Mouse (Mus musculus) adrenal gland, adult 2 months (tissue): ENCODE measurements around the gene Nacc1. TPM values are rescaled to one million over a fixed set of nuclear protein-coding genes. Genes with fewer than 3 reads are reported as not detected.

ENCODE experiments used
- DNase-seq: peaks from one replicate; pipeline ENCODE4 v3.0.0; 2021
- long read RNA-seq: library from polyadenylated mRNA; stranded (forward); transcript quantifications from one replicate; pipeline ENCODE4 v2.0.0, GENCODE M21; 2021
- polyA plus RNA-seq: library from polyadenylated mRNA; depleted of rRNA; stranded (reverse); fragments of >200 nt; gene quantifications from 2 replicates; pipeline ENCODE4 v1.2.3, GENCODE M21; 2012; rRNA removed
- total RNA-seq, 2 experiments: library from RNA; stranded (reverse); gene quantifications; 2 replicates each; pipeline ENCODE4 v1.2.3; 2021

The Nacc1 gene
- 10 to 100 TPM; 78.4 to 80.7 TPM for total RNA-seq
- 98.7 and 120 TPM in 2 replicates for polyA plus RNA-seq
- long read RNA-seq, full-length matches to known transcripts: 4 of 28 reads
- long read RNA-seq, partial matches to known transcripts: 0 of 28 reads
- long read RNA-seq, other reads (novel, unspliced or antisense): 24 of 28 reads

DNA sequence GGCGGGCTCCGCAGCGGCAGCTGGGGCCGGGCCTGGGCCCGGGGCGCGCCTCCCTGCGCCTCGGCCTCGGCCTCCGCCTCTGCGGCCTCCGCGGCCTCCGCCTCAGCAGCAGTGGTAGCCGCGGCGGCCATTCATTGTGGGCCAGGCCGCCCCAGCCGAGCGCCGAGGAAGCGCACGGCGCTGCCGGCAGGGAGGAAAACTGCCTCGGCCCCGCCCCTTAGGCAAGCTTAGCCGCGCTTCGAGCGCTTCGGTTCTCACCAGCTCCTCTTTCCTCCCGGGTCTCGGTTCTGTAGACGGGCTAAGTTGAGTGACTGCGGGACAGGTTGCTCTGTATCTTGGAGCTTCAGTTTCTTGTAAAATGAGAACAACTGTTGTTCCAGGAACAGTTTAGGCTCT is at the start of gene Nacc1:
TSS of gene Nacc1 (minus strand) at position 158 of the 396 bp plus-strand sequence.
- DNase-seq: peak; percentile 93

DNA sequence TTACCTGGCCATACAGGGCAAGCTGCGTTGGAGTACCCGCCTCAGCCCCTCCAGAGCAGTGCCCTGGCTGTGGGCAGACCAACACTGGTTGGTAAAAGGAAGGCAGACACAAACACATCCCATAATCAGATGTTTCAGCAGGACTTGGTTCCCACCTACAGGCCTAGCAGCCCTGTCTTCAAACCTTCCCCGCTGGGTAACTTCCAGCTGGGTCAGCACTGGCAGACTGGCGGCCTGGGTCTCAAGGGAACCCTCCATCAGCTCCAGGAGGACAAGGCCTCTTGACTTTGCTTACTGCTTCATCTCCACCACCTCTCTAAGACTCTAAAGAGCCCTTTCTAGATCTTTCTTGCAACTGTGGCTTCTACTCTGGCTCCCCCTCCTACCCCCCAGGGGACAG is 48.9 kb upstream of the Nacc1 start:
- no peak for DNase-seq

DNA sequence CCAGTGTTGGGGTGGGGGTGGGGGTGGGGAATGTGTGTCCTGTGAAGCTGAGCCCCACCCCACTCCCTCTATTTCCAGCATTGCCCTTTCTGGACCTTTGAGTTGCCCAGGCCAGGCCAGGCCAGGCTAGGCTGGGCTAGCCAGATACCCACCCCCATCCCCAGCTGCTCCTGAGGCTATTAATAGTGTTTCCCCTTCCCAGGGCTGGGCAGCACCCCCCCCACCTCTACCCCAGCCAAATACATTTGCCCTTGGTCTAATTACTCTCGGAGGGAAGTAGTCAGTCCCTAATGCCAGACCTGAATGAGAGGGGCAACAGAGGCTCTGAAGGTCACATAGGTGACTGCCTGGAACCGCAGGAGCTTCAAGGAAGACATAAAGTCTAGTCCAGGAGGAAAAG is 47.9 kb upstream of the Nacc1 start:
- no peak for DNase-seq

DNA sequence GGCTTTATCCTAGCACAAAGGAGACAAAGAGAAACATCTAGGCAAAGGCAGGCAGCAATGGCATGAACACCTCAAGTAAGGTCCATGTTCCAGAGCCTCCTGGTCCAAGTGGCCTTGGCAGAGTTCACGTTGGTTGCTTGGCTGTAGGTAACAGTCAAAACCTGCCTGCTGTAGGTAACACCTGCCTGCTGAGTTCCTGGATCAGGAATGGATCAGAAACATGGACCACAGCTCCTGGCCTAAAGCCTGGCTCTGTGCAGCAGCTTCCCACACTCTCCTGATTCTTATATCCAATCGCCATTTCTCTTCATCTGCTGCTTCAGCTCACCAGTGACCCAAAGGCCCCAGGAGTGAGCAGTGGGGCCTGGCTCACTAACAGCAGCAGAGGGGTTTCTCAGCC is 47.0 kb upstream of the Nacc1 start:
- no peak for DNase-seq

DNA sequence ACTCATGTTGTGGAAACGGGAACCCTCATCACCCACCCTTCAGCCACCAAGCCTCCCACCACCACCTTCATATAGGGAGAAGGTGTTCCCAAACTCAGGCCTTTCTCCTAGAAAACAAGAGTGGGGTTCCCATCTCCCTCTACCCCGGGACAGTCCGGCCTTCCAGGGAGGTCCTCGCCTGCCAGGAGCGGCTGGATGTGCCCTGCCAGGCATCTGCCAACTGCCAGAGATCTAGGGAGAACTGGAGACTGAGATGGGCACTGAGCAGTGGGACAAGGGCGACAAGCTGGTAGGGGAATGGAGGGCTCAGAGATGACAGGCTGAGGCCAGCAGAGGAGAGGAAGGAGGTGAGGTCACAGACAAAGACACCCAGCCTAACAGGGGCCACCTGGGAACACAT is 46.3 kb upstream of the Nacc1 start:
- no peak for DNase-seq

DNA sequence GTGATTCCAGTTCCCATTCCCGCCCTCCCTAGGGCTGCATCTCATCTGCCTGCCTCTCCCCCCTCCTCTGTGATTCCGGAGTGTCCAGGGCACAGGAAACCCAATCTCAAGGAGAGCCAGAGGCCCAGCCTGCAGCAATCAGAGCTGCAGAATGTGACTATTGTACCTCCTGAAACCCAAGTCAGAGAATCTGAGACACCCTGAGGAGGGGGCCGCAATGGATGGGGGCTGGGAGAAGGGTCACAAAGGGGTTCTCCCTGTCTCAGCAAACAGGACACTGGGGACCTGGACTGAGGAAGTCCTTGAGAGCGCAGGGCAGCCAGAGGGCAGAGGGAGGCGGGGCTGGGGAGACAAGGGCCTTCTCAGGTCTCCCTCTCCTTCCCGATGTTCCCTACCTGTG is 45.3 kb upstream of the Nacc1 start:
- DNase-seq: no peak

DNA sequence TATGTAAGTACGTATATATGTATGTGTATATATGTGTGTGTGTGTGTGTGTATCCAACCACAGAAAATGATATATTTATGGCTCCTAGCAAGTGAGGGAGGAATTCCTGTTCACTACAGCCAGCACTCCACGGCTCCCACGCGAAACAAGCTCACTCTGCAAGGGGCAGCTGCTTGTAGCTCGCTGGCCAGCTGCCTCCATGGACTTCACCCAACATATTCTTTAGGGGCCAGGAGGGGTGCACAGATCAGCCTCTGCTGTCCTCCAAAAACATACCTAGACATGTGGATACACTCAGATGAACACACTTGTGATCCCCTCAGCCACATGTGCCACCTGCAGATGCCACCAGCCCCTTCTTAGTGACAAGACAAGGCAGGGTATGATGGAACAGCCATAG is 44.9 kb upstream of the Nacc1 start:
- DNase-seq: no peak

DNA sequence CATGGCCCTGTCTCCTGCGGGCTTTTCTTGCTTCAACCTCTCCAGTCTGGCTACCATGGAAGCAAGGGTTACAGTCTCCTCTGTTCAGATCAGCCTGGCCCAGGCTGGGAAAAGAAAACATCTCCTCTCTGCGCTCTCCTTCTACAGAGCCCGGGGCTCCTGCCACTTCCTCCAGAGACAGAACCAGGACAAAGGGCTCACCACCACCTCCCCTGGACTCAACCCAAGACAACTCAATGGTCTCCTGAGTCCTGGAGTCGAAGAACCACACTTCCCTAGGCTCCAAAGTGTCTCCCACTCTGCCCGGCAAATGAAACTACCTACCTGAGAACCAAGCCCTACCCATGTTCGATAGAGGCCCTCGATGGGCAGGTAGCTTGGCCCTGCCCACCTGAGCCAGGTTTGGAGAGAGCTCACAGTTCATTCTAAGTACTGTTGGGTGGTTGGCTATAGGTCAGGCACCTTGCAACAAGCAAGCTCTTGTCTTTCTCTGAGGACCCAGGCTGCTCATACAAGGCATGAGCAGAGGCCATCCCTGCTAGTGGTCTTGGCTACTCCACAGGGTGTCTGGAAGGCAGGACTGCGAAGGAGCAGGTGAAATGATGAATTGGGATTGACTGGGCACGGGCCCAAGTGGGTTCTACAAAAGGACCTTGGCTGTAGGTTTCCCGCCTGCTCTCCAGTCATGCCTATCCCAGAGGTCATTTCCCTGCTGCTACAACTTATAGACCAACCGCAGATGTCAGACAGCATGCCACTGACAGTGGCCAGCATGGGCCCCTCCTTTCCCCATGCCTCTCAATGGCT is 43.9 kb upstream of the Nacc1 start:
- no peak for DNase-seq

DNA sequence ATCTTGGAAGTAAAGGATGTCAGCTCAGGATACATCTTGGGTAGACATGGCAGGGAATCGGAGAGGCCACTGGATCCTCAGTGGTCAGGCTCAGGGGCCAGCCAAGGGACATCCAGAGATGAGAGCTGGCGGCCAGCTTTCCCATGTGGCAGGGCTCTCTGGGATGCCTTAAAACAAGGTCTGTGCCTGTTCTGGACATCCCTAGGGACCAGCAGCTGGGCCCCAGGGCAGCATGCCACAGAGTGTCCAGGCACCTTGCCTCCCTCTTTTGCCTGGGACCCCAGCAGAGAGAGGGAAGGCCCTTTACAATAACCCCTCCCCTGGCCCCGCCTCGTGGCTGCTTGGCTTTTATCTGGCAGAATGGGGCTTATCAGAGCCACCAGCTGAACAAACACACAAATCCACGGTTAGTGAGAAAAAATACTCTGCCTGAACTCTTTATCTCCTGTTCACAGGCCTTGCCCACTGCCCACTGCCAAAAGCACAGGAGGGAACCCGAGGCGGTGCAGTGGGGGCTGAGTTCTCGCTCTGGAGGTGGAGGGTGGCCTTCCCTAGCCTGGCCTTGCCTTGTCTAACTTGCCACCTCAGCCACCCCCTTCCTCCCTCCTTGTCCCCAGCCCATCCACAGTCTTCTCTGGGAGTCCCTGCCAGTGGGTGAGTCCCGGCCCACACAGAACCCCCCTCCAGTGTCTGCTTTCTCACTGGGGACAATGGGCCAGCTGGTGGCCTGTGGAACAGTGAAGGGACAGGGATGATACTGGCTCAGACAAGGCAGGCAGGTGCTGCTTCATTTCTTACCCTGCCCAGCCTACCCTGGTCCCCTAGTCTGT is 43.1 kb upstream of the Nacc1 start:
- no peak for DNase-seq

DNA sequence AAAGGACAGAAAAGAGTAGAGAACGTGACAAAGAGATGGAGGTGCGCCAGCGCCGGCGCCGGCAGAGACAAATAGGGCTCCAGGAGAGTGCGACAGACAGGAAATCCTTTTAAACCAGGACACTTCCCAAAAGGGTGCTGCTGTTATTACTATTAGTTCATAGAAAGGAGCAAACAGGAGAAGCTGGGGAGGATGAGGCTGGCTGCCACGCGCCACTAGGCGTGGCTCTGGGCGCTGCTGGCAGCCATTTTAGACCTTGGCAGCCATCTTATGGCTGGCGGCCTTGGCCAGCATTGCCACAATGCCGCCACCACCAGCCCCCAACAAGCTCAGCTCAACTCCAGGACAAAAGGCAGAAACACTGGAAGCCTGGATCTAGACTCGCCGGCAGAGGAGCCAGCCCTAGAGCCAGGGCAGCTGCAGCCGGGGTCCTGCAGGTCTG is 42.3 kb upstream of the Nacc1 start:
- DNase-seq: no peak

DNA sequence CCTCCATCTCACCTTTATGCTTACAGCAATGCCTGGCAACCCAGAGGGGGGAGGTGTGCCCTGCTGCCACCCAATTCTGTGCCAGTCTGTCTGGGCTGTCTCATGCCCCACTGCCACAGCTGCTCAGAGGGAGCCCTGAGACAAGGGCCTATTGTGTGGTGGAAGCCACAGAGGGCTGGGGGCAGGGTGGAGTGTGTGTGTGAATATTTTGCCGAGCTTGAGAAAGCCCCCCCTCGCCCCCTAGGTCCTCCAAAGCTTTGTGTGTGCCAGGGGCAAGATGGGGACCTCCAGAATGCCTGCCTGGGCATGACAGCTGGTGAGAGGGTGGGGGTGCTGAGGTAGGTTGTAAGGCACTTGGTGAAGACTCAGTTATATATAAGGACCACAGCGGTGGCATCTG is 40.8 kb upstream of the Nacc1 start:
- DNase-seq: no peak

DNA sequence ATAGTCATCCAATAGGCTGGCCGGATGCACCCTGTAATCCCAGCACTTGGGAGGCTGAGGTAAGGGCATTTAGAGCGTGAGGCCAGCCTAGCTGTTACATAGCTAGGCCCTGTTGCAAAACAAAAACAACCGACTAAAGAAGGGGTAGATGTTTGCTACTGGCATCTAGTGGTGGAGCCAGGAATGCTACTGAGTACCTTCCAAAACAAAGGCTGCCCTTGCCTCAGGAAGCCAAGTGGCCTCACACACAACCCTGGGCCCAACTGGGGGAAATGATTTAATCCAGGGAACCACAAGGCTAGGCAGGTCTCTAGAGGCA is 38.2 kb upstream of the Nacc1 start:
- no peak for DNase-seq

DNA sequence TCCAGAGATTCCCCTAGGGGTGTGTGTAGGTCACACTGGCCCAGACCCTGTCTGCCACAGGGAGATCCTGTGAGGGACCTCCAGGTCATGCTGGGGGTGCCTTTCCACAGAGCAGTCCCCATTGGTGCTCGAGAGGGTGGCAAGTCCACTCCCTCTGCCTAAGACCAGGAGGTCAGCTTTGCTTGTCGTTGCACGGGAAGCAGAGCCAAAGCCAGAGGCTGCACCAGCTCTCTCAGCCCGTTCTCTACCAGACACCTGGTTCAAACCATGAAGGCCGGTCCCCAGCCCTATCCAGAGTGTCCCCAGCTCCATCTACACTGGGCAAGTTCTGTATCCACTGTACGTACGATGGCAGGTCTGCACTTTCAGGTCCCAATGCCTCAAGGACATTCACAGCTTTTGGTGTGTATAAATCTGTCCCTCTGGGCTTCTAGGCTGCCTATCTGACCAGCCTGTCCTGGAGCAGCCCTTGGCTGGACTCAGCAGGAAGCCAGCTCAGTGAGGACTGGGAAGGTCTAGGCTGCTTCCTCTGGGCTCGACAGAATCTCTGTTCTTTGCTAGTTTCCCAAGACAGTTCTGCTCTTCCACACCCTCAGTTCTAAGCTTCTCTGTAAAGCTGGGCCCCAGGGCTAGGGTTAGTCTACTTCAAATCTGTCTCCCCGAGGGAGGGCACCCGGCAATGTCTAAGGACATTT is 37.7 kb upstream of the Nacc1 start:
- no peak for DNase-seq

DNA sequence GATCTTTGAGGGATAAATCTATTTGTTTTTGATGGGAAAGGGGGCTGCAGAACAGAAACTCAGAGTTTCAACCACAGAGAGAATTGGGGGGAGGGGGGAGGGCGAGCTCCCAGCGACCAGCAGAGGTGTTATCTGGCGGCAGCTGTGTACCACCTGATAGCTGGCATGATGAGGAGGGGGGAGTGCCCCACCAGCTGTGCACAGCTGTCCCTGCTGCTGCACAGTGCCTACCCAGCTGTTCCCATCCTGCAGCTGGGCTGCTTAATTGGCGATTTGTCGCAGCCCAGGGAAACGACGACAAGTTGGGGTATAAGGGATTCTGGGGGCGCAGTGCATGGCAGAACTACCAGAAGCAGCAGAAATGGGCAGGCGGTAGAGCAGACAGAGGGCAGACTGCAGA is 37.0 kb upstream of the Nacc1 start:
- no peak for DNase-seq

DNA sequence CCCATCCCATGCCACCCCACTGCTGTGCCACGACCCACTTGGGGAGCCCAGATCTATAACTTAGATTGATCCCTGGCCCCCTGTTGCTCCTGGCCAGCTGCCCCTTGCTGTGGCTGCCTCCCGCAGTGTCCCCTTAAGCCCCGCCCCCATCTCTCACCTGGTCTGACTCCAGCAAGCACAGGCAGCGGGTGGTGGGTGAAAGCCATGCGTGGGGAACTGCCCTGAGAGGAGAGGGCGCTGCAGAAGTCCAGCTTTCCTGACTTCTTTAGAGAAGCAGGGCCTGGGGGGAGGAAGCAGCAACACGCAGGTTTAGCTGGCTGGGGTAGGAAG is 35.9 kb upstream of the Nacc1 start:
- no peak for DNase-seq

DNA sequence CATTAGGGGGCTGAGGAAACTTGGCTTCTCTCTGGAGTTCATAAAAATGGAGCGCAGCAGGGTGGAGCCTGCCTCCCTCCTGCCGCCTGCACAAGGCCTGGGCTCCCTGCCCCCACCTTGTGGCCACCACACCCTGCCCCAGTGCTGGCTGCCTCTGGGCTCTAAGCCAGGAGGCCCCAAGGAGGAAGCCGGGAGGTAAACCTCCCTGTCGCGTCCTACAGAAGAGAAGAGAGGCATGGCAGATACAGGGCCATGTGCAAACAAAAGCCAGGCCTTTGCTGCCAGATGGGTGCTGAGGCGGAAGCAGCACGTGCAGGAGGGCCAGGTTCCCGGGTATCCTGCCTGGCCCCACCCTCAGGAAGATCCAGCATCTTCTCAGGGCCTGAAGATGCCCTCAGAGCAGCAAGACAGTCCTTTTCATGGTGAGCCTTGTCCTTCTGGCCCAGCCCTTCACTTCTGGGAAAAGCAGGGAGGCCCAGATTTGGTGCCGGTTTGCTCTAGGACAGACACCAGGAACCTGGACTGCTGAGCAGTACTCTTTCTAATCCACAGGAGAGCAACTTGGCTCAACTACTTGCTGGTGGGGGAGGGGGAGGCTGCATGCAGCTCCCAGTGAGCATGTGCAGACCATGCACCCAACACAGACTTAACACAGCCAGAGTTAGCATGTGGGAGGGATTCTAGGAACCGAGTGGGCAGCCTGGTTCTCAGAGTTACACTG is 35.3 kb upstream of the Nacc1 start, which contains the start of gene G430095P16Rik:
TSS of gene G430095P16Rik (plus strand) at position 158 of the 721 bp plus-strand sequence.
- DNase-seq: peak; percentile 71

DNA sequence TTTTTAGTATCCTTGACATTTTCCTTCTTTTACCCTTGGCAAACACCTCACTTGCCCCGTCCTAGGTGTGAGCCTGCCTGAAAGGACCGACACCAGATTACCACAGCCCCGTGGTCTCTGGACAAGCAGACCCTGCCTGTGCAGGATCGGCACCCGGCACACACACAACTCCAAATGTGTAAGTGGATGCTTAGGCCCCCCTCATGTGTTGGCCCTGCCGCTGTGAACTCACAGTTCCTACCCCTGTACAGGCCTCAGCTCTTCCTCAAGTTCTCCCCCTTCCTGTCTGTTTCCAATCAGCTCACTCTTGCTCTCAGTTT is 34.8 kb upstream of the Nacc1 start:
- DNase-seq: no peak

DNA sequence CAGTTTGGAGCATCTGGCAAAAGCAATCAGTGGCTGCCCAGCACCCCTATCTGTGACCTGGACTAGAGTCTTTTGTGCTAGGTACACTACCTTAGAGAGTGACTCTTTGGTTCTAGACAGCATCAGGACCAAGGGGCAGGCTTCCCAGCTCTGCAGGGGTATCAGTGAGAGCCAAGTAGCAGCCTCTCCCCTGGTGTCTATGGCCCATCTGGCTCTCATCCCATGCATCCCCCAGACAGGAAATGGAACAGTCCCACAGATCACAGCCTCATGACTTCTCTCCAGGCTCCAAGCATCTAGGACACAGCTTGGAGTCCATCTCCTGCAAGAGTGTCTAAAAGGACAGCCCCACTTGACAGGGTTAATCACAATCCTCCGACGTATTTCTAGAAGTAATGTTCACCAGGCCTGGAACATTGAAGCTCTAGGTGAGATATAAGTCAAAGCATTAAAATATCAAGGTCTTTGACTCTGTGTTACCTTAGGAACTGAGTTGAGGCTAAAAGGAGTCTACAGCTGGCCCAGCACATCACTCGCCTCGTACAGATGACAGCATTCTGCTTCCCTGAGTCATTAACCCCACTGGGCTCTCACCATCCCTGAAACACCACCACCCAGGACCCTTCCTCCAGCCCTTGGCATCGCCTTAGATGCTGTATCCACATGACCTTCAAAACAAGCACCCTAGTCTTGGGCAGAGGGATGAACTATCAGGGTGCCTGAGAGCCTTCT is 31.5 kb upstream of the Nacc1 start:
- DNase-seq: no peak

DNA sequence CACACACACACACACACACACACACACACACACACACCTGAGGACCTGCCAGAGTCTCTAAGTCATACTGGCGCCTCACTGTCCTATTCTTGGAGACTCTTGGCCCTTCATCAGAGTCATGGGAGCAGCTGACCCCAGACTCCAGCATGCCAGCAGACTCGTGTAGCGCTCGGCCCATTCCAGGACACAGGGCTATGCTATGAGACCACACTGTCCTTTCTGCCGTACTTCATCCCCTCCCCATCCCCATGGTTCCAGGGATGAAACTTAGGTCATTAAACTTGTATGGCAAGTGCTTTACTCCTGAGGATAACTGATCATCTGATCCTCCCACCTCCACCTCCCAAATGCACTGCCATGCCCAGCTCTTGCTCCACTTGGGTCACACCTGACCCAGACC is 30.8 kb upstream of the Nacc1 start:
- no peak for DNase-seq

DNA sequence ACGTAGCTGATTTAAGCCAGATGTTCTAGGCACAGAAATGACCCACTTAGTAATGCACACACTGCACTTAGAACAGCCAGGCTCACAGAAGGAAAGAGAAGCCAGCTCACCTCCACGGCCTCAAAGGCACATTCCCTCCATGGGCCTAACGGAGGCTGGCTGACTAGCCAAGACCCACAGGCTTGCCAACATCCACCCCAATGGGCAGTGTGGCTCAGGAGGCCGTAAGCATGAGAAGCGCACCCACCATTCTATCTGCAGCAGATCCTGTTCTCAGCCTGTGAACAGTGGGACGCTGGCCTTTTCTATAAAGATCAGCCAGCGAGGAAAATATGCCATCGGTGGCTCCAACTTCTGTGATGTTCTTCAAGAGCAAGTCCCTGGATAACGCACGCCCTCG is 29.1 kb upstream of the Nacc1 start:
- no peak for DNase-seq

DNA sequence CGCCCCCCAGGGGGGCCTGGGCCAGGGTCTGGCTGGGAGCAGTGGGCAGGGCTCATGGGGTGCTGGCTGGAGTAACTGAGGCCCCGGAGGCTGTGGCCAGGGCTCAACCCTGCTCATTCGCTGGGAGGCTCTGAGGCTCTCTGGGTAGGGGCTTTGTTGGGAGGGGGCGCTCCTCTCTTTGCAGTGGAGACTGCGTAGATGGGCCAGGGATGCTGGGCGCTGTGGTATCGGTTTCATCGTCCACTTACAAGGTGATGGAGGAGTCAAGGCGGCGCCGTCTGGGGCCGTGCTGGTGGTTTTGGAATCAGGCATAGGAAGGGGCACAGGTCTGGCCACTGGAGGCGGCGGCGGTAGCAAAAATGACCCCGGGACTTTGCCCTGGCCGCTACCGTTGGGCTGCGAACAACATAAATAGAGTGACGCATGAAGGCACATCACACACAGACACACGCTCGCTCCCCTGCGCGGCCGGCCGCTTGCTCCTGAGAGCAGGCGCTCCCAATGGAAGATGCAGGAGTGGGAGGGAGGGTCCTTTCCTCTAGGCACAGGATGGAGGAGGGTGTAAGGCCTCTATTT is 28.3 kb upstream of the Nacc1 start:
- DNase-seq: no peak
